Mouse (Mus musculus) kidney, postnatal 0 days (tissue): ENCODE results near the gene Cox6a1. TPM values are rescaled to one million over a fixed set of nuclear protein-coding genes. Genes with fewer than 3 reads are reported as not detected.

Experiments used
- ATAC-seq: fragments of 200-750 bp; cut with Nextera tagmentation; replicated peaks from 2 replicates; pipeline ENCODE4 v1.8.0; 2017; ENCODE audit warnings: low read depth, moderate number of reproducible peaks, moderate TSS enrichment, moderate library complexity; ENCODE audit not compliant: low FRiP score
- DNase-seq: peaks from one replicate; pipeline ENCODE4 v3.0.0-alpha.2; 2016; ENCODE audit warnings: low spot score
- H3K27ac ChIP-seq: fragments of 300-500 bp; sonication (generic); 2 replicates; pipeline ENCODE4 v1.5.1; 2014; ENCODE audit warnings: mild to moderate bottlenecking
- H3K27me3 ChIP-seq: fragments of 300-500 bp; sonication (generic); 2 replicates; pipeline ENCODE4 v1.6.1; 2014; ENCODE audit warnings: low read length, mixed read lengths; ENCODE audit not compliant: insufficient read depth
- H3K36me3 ChIP-seq: fragments of 300-500 bp; sonication (generic); 2 replicates; pipeline ENCODE4 v1.6.1; 2014; ENCODE audit warnings: low read length, mixed read lengths; ENCODE audit not compliant: insufficient read depth
- H3K4me1 ChIP-seq: fragments of 300-500 bp; sonication (generic); replicated peaks from 2 replicates; pipeline ENCODE4 v1.6.1; 2014; ENCODE audit warnings: antibody characterized with exemption, low read length, mixed read lengths; ENCODE audit not compliant: insufficient read depth
- H3K4me2 ChIP-seq: fragments of 300-500 bp; sonication (generic); 2 replicates; pipeline ENCODE4 v1.6.1; 2014; ENCODE audit warnings: mild to moderate bottlenecking, low read length, moderate library complexity, mixed read lengths
- H3K4me3 ChIP-seq: fragments of 300-500 bp; sonication (generic); replicated peaks from 2 replicates; pipeline ENCODE4 v1.5.1; 2014; ENCODE audit warnings: low read depth, low read length
- H3K9ac ChIP-seq: fragments of 300-500 bp; sonication (generic); 2 replicates; pipeline ENCODE4 v1.6.1; 2014; ENCODE audit warnings: low read depth, low read length
- H3K9me3 ChIP-seq: fragments of 300-500 bp; sonication (generic); replicated peaks from 2 replicates; pipeline ENCODE4 v1.6.1; 2016; ENCODE audit warnings: low read length, inconsistent platforms, mixed read lengths
- CTCF ChIP-seq: IDR thresholded peaks from 2 replicates; pipeline ENCODE4 v1.5.1; 2016; ENCODE audit warnings: antibody characterized with exemption, low read depth, mild to moderate bottlenecking, moderate library complexity
- WGBS: fragments of 180-500 bp; shearing (Covaris S2); extraction: QIAGEN DNeasy Blood & Tissue Kit; methylation state at CpG from one replicate; pipeline ENCODE4 v1.1.7; 2014; 5-methylcytosine and 5-hydroxymethylcytosine counted together
- polyA plus RNA-seq: library from polyadenylated mRNA; unstranded; fragments of >200 nt; fragmentation: Nextera tagmentation; extraction: Ambion mirVana; gene quantifications from 2 replicates; pipeline ENCODE4 v1.2.1, GENCODE M21; 2015

The Cox6a1 gene
- polyA plus RNA-seq, 1 experiment from 2014 or later = 1,635 TPM

- ATAC-seq (no peak), DNase-seq (no peak)
- H3K27me3 ChIP-seq = no peaks in the 10 kb centered on the region
- no peak for TF ChIP-seq CTCF
- H3K4me3 ChIP-seq = no peak overlapping the region
- no peaks in the 10 kb centered on the region for H3K9me3 ChIP-seq
- no peaks in the 10 kb centered on the region for H3K36me3 ChIP-seq
- no peak overlapping the region for H3K9ac ChIP-seq
- no peaks in the 10 kb centered on the region for H3K4me1 ChIP-seq
- WGBS = 84% methylated on average over 4 of the region's 4 CpGs
- H3K27ac ChIP-seq = no peak overlapping the region
- no peak overlapping the region for H3K4me2 ChIP-seq
These were observed 16.0 kb upstream of the Cox6a1 start for GRCm38 (mm10) chr5:115364782-115365181.

GRCm38 (mm10) chr5:115362819-115363714 lies 14.3 kb upstream of the Cox6a1 start:
- no peak overlapping the region for H3K4me2 ChIP-seq

DNA sequence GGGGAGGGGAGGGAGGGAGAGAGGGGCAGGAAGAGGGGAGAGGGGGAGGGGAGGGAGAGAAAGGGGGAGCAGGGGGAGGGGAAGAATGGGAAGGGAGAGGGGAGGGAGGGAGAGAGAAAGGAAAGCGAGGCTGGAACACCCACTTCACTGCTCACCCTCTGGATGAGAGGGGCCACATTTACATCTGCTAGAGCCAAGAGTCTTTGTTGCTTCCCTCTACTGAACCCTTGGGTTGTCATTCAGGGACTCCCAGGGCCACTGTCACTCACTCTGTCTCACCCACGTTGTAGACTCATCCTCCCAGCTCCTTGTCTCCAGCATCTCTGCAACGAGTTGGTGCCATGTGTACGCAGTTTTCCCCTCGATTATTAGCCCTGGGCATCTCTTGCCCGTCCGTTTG lies 13.4 kb upstream of the Cox6a1 start:
- H3K36me3 ChIP-seq = no peaks in the 10 kb centered on the region
- no peaks in the 10 kb centered on the region for H3K9me3 ChIP-seq
- no peaks in the 10 kb centered on the region for H3K27me3 ChIP-seq
- no peak for ATAC-seq
- H3K27ac ChIP-seq = no peak overlapping the region
- no peak for DNase-seq
- H3K9ac ChIP-seq = no peak overlapping the region
- TF ChIP-seq CTCF = no peak
- H3K4me1 ChIP-seq = no peaks in the 10 kb centered on the region
- no peak overlapping the region for H3K4me2 ChIP-seq
- H3K4me3 ChIP-seq = no peak overlapping the region
- 46% methylated on average over 7 of the region's 7 CpGs for WGBS

More at GRCm38 (mm10) chr5:115362819-115363714, 14.3 kb upstream of the Cox6a1 start:
- H3K4me1 ChIP-seq = no peaks in the 10 kb centered on the region
- no peak overlapping the region for H3K4me3 ChIP-seq
- no peaks in the 10 kb centered on the region for H3K36me3 ChIP-seq
- TF ChIP-seq CTCF = no peak
- H3K27ac ChIP-seq = no peak overlapping the region
- H3K27me3 ChIP-seq = no peaks in the 10 kb centered on the region
- WGBS = 24% methylated on average over 19 of the region's 19 CpGs
- DNase-seq (no peak), ATAC-seq (no peak)
- no peaks in the 10 kb centered on the region for H3K9me3 ChIP-seq
- no peak overlapping the region for H3K9ac ChIP-seq

GRCm38 (mm10) chr5:115359851-115360372 lies 11.1 kb upstream of the Cox6a1 start:
- H3K9me3 ChIP-seq = no peaks in the 10 kb centered on the region
- H3K4me1 ChIP-seq = no peaks in the 10 kb centered on the region
- no peak for TF ChIP-seq CTCF
- no peaks in the 10 kb centered on the region for H3K36me3 ChIP-seq
- WGBS = 45% methylated on average over 5 of the region's 5 CpGs
- H3K4me3 ChIP-seq = no peak overlapping the region
- H3K4me2 ChIP-seq = no peak overlapping the region
- H3K27ac ChIP-seq = no peak overlapping the region
- H3K9ac ChIP-seq = no peak overlapping the region
- peak; percentile 32 for DNase-seq
- ATAC-seq = no peak
- no peaks in the 10 kb centered on the region for H3K27me3 ChIP-seq

DNA sequence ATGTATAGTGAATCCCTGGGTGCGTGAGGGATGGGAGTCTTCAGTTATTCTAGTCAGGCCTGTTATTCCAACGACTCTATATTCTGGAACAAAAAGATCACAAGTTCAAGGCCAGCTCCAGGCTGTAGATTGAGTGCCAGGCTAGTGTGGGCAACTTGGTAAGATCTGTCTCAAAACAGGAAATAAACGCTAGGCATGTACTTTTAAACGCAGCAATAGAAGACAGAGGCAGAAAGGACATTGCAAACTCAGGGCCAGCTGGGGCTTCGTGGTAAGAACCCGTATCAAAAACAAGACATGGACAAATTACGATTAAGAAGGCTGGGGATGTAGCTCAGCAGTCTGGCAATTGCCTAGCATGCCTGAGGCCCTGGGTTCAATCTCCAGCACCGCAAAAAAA lies 10.7 kb upstream of the Cox6a1 start:
- WGBS = 78% methylated on average over 8 of the region's 8 CpGs
- no peak overlapping the region for H3K4me2 ChIP-seq
- H3K9ac ChIP-seq = no peak overlapping the region
- H3K36me3 ChIP-seq = no peaks in the 10 kb centered on the region
- ATAC-seq = no peak
- no peak for DNase-seq
- H3K9me3 ChIP-seq = no peaks in the 10 kb centered on the region
- no peaks in the 10 kb centered on the region for H3K27me3 ChIP-seq
- H3K27ac ChIP-seq = no peak overlapping the region
- TF ChIP-seq CTCF = no peak
- no peaks in the 10 kb centered on the region for H3K4me1 ChIP-seq
- no peak overlapping the region for H3K4me3 ChIP-seq

DNA sequence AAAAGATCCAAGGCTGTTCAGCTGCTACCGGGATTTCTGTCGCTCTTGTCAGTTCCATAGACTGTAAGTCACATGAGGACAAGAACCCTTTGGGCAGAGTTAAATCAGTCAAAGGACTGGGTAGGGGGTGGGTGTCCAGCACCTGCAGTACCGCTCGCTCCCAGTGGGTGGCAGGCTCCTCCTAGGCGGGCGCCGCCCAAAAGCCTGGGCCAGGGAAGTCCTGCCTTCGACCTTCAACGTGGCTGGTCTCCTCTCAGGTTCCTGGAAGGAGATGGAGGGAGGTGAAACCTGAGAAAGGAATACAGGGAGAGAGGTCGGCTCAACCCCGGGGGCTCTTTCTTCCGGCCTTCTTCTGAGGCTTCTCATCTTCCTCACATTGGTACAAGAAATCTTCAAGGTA lies 10.1 kb upstream of the Cox6a1 start:
- WGBS = 2% methylated on average over 12 of the region's 12 CpGs
- Histone ChIP-seq H3K27ac (no peak overlapping the region), H3K27me3 (no peaks in the 10 kb centered on the region), H3K36me3 (no peaks in the 10 kb centered on the region), H3K4me2 (no peak overlapping the region), H3K4me1 (no peaks in the 10 kb centered on the region), H3K9ac (no peak overlapping the region), H3K4me3 (no peak overlapping the region), H3K9me3 (no peaks in the 10 kb centered on the region)
- ATAC-seq (peak; percentile 57), DNase-seq (peak; percentile 85)
- TF ChIP-seq CTCF = peak; percentile 94
